Mouse (Mus musculus) adrenal gland, adult (tissue): ENCODE measurements at regions not wholly inside any gene's neighbourhood (a gene's known extent, or its start where the extent isn't known, plus 50 kb on each side); places are given as distances from the start of the nearest gene placed in this dataset.
A peak's percentile ranks its signal among the peaks of the same experiment; 100 is the strongest.

Experiments
- DNase-seq, 2 experiments: peaks; one replicate each; pipeline ENCODE4 v3.0.0; 2022 to 2023; ENCODE audit warnings: low spot score in 1 of 2; ENCODE audit not compliant: inconsistent age in 2 of 2

DNA sequence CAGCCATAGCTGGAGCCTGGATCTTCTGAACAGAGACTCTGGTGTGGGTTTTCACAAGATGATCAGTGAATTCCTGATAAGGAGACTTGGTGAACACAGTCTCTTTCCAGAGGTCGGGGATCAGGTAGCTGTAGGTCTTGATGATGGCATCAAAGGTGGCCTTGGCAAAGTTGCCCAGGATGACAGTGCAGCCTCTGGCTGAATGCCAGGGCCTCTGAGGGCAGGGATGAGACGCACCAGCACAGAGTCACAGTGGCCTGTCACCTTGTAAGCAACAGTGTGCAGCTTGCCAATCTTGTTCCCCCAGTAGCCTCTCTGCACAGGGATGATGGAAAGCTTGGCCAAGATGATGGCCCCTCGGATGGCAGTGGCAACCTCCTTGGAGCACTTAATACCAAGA, 95.9 kb upstream of the Ipo5 start:
- DNase-seq, result peak; percentile 68 to 73

DNA sequence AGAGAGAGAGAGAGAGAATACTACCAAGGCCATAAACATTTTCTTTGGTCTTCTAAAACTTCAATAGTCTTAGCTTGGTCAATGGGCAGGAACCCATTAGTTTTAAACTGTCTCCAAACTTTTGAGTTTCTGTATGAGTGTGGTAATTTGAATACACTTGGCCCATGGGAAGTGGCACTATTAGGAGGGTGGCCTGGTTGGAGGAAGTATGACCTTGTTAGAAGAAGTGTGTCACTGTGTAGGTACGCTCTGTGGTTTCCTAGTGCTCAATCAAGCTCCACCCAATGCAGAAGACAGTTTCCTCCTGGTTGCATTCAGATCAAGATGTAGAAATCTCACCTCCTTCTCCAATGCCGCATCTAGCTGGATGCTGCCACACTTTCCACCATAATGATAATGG, 94.5 kb upstream of the Ipo5 start:
- DNase-seq, result no peak

DNA sequence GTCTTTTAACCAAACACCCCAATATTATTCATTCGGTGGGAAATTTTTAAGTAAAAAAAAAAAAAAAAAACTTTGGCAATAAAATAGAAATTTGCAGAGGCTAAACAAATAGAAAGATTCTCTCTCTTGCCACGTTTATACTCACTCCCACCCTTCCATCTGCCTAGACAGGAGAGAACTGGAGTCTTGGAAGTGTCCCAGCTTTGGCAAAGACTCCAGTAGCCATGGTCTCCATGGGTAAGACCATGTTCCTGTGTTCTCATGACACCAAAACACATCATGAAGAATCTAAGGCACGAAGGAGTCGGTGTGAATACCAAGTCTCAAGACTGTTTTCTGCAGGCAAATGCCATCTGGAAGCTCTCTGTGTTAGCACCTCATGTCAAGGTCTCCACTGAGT, 84.8 kb upstream of the Ipo5 start:
- no peak for DNase-seq

DNA sequence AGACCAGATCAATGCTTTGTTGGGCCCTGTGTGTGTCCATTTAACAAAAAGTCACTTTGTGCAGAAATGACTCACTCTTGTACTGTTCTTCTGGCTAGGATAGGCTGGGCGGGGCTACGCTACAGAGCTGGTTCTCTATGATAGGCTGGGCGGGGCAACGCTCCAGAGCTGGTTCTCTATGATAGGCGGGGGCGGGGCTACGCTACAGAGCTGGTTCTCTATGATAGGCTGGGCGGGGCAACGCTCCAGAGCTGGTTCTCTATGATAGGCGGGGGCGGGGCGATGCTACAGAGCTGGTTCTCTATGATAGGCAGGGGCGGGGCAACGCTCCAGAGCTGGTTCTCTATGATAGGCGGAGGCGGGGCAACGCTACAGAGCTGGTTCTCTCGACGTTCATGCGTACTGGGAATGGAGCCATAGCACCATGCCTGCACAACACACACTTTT, 80.6 kb upstream of the Ipo5 start:
- DNase-seq, result peak; percentile 42 to 45

DNA sequence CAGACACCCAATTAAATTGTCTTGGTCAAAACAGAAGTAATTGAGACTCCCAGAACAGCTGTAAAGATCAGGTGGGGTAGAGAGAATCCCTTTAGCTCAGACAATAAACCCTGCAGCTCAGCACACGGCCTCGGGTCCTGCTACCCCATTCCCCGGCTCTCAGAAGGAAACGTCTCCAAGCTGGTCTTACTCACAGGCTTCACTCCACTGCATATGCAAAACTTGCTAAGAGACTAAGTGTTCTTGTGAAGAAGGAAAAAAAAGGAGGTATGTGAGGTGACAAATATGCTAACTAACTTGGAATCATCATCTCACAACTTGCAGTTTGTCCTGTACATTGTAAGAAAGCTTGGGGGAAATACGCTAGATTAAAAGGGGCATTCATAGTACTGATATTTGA, 79.6 kb upstream of the Ipo5 start:
- DNase-seq, result no peak

DNA sequence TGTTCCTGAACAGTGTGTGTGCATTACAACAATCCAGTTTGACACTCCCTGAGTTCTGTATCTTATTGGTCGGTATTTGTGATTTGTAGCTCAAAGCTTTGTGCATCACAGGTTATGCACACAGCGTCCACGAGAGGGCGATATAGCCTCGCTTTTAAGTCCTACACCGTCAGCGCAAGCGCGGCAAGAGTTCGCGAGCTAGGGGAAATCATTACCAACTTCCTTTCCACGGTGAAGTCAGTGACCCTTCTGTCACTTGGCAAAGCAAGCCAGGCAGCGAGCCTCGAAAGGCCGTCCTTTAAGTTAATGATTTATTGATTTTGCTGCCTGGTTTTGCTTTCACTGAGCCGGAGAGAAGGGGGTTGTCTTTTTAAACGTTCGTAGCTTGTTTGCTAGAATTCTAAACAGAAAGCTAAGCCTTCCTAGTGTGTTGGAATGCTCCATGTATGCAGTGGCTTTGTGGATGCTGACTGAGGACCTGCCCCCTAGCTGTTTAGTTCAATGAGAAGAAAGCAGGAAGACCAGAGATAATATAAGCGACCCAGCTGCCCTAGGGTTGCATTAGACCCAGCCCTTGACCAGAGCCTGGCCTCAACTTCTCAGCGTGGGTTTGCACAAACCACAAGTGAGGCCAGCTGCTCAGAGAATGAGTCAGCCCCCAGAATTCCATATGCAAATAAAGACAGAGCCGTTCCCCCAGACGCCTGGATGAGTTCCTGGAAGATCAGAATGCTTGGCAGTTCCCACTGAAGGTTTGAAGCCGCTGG, 79.0 kb upstream of the Ipo5 start:
- peak; percentile 89 to 97 for DNase-seq

DNA sequence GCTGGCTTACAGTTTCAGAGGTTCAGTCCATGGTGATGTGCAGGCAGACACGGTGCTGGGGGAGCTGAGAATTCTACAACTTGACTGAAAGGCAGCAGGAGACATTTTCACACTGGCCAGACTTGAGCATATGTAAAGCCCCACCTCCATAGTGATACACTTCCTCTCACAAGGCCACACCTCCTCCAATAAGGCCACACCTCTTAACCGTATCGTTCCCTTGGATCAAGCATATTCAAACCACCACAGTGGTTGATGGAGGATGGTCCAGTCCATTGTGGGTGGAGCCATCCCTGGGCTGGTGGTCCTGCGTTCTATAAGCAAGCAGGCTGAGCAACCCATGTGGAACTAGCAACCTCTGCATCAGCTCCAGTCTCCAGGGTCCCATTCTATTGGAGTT, 76.2 kb upstream of the Ipo5 start:
- DNase-seq, result no peak

DNA sequence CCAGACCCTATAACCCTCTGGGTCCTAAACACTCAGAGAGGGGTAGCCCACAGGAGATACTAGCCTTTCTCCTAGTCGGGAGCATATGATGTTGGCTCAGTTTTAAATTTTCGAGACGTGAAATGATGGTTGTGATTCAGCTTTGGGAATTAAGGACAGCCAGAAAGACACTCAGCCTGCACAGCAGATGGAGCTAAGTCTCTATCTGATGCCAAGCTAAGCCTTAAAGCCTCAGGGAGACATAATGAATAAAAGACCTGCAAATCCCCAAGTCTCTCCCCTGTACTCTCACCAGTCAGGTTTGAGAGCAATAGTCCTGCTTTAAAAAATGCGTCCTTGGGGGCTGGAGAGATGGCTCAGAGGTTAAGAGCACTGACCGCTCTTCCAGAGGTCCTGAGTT, 75.3 kb upstream of the Ipo5 start:
- no peak for DNase-seq

DNA sequence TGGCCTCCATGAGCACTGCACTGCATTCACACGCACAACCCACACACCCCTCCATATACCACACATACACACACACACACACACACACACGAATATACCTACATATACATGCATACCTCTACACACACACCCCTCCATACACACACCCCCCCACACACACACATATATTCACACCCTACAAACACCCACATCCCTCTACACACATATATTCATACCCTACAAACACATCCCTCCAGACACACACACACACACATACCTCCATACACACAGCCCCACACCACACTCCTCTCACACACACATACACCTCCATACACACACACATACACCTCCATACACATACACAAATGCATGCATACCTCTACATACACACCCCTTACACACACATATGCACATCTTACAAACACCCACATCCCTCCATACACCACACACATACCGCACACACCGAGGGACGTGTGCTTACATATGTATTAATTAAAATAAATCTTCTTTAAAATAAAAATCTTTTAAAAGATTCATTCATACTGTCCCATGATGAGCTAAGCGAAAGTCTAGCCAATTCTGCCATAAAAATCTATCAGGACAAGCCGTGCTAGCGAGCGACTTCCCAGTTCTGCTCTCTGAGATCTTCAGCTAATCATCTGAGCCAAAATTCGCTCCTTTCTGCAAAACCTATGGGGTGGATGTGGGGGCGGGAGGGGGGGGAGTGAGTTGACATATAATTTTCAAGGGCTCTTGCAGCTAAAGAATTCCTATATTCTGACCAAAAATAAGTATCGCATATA, 74.3 kb upstream of the Ipo5 start:
- DNase-seq, result no peak

DNA sequence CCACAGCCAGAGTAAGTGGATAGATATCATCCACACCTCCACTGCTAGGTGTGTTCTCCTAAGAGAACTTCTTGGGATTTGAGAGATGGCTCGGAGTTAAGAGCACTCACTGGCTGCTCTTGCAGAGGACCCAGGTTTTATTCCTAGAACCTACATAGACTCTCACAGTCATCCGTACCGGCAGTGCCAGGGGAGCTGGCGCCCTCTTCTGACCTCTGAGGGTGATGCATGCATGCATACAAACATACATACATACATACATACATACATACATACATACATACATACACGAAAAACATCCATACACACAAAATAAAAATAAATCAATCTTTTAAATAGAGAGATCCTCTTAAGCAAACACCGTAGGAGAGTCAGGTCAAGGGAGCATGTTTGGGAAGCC, 70.1 kb upstream of the Ipo5 start:
- peak in 1 of 2 experiments; percentile 58 for DNase-seq

DNA sequence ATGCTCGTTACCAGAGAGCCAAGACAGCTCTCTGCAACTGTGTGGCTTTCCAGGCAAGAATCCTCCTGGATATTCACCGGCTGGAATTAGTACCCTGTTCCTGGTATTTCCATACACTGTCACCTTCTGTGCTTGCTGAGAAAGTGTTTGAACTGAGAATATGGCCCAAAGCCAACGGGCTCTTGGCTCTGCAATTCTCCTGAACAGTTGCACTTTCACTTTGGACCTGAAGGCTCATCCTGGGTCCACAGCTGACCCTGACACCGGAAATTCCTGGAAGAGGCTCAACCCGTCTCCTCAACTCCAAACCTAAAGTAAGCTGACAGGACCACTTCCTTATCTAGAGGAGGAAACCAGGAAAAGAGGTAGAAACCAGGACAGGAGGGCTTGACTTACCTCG, 69.7 kb upstream of the Ipo5 start:
- DNase-seq, result peak; percentile 41 to 83

DNA sequence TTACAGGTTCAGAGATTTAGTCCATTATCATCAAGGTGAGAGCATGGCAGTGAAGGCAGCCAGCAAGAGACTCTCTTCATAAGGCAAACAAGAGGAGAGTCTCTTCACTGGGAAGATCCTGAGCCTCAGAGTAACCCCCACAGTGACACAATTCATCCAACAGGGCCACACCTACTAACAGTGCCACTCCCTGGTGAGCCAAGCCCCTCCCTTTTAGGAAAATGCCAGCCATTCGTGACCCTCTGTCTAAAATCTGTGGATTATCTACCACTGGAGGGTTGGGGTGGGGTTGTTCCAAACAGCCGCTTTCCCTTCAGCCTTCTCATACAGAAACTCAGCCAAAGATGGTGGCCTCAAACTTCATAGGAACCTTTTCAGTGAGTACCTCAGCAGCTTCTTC, 65.9 kb upstream of the Ipo5 start:
- no peak for DNase-seq

DNA sequence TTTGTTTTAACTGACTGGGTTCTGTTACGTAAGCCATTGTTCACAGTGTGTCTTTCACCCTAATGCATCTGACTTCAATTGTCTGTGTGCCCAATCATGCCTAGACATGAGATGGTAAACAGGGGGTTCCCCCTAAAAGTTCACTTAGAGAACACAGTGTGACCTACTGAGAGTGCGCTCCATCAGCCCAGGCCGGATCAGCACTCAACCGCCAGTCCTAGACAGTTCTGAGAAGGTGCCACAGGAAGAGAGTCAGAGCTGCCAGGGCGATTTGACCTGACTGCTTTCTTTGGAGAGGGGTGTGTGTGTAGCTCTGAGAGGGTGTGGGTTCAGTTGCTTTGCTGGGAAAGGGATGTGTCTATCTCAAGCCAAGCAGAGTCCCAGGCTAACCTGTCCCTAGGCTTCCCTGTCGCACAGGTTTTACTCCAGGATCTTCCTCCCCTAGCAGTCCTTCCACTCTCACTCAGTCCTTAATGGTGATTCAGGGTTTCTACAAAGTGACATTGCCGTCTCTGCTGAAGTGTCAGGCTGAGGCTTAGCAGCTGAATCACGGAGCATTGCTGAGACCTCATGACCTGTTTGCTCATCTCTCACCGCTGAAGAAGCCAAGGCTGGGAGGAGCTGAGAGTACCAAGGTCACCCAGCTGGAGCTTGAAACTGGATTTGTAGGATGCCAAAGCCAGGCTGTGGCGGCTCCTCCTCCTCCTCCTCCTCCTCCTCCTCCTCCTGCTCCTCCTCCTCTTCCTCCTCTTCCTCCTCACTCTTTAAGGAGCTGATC, 64.8 kb upstream of the Ipo5 start:
- DNase-seq, result peak; percentile 85 to 90

DNA sequence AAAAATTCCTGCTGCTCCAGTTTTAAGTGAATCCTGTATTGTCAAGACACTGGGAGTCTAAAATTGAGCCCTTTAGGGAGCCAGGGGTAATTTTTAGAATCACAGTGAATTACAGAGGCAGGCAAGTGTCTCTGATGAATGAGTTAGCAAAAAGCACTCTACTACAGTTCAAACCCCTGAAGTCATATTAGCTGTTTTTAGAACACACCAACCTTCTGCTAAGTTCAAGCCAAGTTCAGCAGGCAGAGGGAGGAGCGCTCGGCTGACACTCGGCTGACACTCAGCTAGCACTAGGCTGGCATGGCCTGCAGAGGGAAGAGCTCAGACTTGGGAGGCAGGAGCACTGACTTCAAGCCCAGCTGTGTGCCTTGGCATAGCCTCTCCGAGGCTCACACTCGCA, 64.0 kb upstream of the Ipo5 start:
- DNase-seq, result peak; percentile 75 to 82

DNA sequence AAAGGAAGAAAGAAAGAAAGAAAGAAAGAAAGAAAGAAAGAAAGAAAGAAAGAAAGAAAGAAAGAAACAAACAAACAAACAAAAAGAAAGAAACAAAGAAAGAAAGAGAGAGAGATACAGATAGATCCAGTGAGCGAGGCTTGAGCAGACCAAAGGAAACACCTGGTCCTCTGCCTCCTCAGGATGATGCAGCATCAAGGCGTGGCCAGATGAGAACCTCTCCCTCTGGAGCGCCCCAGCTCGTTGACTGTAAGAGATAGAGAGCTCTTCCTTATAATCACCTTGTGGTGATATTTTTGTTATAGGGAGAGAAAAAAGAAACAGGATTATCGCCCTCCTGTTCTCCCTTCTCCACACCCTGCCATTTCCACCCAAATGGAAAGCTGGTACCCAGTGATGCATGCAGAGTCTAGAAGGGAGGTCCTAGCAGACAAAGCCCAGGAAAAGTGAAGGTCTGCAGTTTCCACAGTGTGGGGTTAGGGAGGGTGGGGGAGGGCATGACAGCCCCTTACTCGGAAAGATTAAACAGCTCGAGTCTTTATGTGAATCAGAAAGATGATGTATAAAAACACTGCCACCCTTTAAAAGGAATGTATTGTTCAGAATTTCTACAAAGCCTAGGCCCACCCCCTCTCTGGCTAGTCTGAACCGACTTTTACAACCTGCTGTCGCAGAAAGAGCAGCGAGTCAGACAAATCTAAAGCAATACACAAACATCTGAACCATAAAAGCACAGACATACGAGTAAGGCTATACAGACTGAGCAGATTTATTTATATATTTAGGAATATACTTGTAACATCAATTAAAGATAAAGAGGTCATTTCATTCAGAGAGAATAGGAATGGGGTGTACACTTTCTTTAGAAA, 62.7 kb upstream of the Ipo5 start:
- no peak for DNase-seq

DNA sequence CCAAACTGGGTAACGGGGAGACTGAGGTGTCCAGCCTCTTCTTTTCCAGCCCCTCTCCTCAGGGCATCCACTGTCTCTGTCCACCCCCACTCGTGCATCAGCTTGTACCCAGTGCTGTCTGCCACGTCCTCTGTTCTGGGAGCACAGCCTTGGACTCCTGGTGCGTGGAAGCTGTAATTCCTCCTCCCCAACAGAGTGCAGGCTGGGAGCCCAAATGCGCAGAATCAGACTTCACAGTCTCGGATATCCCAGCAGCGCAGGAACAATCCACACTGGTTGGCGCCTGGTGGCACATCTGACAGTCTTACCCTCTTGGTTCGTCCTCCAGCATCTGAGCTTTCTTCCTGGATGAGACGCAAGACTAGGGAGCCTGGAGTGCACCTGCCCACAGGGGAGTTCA, 61.9 kb upstream of the Ipo5 start:
- DNase-seq, result peak in 1 of 2 experiments; percentile 38

DNA sequence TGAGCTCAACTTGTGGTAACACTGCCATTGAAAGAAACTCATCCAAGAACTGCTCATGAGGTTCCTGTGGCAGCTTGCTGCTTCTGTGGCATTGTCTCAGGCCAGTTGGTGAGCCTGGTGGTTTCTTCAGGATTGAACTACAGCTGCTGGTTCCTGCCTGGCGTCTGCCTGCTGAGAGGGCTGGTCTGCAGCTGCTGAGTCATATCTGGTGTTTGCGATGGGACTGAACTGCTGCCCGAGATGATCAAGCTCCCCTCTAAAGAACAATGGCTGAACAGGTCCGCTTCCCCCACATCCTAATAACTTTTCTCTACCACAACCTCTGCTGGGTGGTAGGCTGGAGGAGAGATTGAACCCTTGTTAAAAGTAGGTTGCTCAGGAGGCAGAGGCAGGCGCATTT, 57.4 kb upstream of the Ipo5 start:
- no peak for DNase-seq

DNA sequence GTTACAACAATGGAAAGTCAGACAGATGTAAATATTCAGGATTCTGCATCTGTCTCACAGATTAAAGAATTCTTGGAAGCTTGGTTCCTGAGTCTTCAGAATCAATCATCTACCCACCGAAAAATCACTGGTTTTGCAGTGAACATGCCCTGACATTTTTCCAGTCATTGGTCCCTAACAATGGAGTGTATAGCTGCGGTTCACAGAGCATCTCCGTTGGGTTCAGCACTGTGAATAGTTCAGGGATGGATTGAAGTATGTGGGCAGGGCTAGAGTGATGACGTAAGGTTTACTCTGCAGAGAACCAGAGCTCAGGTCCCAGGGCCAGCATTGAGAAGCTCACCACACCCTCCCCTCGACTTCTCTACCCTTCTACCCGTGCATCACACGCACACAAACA, 56.5 kb upstream of the Ipo5 start:
- DNase-seq, result no peak

DNA sequence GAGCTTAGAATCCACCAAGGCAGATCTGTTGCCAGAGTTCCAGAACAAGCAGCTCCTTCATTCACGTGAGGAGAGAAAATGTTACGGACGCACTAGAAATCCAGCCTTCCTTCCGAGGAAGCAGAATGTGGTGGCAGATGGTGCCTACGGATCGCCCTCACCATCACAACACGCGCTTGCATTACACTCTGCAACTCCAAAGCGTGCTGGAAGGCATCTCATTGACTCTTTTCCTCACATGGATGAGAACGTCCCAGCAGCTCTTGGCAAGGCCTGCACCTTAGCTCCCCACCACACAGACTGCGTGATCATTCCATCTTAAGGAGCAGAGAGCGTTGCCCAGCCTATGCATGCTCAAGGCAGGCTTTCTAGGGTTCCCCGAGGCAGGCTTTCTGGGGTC, 55.8 kb upstream of the Ipo5 start:
- DNase-seq, result no peak
